Mouse (Mus musculus): ENCODE data around the gene Larp4b. TPM values are rescaled to one million over a fixed set of nuclear protein-coding genes. Genes with fewer than 3 reads are reported as not detected.

Gene Larp4b
- polyA plus RNA-seq, 1 experiment from 2014 or later, result 33.2 TPM

GRCm38 (mm10) chr13:9122045-9122444, 28.4 kb downstream of the Larp4b start:
- no peak for DNase-seq (ENCODE audit: low spot score)

- no peak for DNase-seq (ENCODE audit: low spot score)
These were observed 31.5 kb downstream of the Larp4b start for GRCm38 (mm10) chr13:9125193-9125592.

- DNase-seq (ENCODE audit: low spot score), result no peak
These were observed 34.0 kb downstream of the Larp4b start for GRCm38 (mm10) chr13:9127715-9128114.

DNA sequence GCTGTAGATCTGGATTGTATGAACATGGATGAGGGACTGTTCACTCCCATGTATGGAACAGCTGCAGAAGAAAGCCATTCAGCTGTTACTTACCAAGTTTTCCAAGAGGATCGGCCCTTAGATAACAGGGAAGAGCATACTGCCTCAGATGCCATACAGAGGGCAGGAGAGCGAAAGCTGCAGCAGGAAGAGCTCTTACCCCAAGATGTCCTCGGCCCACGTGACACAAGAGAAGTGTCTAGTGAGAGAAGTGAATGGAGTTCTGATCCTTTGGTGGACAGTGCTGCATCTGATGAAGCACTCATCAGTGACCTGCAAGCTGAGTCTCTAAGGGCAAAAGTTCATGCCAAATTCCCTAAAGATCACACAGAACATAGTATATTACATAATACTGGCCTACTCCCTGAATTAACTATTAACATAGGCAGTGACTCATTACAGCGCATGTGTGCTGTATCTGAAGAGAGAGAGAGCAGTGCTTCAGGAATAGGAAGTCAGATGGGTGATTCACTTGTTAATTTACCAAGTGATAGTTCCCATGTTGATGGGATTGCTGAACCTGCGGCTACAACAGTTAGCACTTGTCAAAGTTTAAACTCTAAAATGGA, 35.1 kb downstream of the Larp4b start:
- no peak for DNase-seq (ENCODE audit: low spot score)

GRCm38 (mm10) chr13:9134421-9134820, 40.7 kb downstream of the Larp4b start:
- DNase-seq (ENCODE audit: low spot score), result no peak

DNA sequence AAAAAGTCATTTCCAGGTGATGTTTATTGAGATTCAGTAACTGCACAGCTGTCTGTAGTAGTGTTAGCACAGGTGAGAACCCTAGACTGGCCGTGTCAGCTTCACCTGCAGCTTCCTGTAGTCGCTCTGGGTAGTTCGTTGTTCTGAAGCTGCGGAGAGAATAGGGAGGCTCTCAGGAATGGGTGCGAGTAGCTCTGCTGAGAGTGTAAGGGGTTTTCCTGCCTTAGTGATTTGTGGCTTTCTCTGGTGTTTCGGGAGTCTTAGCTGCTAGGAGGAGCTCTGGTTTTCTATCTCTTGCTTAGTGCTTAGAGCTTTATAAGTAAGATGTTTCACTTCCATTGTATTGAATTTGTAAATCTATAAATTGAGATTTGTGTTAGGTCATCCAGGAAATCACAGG, 42.4 kb downstream of the Larp4b start:
- no peak for DNase-seq (ENCODE audit: low spot score)

DNA sequence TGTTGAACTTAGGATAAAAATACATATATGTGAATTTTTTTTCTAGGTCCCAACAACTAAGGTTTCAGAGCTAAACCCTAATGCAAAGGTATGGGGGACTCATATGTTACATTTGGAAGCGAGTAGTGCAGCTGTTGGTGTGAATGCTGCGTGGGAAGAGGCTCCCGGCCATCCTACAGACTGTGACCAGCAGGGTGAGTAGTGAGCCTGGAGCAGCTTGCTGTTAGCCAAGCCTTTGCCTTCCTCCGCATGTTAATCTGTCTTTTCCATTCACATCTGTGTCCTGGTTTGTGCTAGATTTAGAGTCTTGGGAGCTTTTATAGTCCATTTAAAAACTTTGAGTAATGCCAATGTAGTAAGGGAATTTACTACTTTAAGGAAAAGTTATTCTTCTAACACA, 43.1 kb downstream of the Larp4b start:
- DNase-seq (ENCODE audit: low spot score), result no peak

DNA sequence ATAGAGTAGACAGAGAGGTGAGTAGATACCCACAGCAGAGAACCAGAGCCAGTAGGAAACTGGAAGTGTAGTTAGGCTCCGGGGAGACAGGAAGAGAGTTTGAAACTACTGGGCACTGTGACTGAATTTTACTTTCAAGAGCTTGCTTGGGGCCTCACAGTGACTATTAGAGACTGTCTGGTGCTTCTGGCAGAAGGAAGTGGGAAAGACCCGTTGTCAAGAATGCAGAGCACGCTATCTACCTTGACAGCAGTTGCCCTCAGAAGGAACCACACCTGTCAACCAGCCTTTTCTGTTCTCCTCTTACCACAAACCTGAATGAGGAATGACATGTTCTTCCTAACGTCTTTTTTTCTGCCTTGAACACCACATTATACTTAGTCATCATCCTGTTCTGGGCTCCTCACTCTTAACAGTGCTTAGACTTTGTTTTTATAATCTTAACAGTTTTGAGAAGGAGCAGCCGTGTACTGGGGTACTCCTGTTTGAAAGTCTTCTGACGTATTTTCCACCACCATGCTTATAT, 45.8 kb downstream of the Larp4b start:
- DNase-seq (ENCODE audit: low spot score), result peak; percentile 8

GRCm38 (mm10) chr13:9140204-9140603, 46.5 kb downstream of the Larp4b start:
- DNase-seq (ENCODE audit: low spot score), result no peak

GRCm38 (mm10) chr13:9142371-9142770, 48.7 kb downstream of the Larp4b start:
- no peak for DNase-seq (ENCODE audit: low spot score)

GRCm38 (mm10) chr13:9148830-9149229, 55.1 kb downstream of the Larp4b start:
- no peak for DNase-seq (ENCODE audit: low spot score)

- no peak for DNase-seq (ENCODE audit: low spot score)
These were observed 56.0 kb downstream of the Larp4b start for GRCm38 (mm10) chr13:9149473-9150217.

DNA sequence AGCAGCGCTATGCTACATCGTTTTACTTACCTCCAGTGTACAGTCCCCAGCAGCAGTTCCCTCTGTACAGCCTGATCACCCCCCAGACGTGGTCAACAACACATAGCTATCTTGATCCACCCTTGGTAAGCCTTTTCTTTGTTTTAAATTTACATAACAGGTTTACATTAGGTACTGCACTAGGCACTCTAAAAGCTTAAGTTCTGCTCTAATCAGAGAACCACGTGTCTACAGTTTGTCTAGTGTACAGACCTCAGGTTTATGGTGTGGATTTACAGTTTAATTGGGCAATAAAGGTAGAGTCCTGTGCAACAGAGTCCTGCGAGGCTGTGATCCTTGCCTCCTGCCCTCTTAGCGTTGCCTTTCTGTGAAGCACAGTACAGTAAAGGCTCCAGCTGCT, 57.4 kb downstream of the Larp4b start:
- DNase-seq (ENCODE audit: low spot score), result no peak

DNA sequence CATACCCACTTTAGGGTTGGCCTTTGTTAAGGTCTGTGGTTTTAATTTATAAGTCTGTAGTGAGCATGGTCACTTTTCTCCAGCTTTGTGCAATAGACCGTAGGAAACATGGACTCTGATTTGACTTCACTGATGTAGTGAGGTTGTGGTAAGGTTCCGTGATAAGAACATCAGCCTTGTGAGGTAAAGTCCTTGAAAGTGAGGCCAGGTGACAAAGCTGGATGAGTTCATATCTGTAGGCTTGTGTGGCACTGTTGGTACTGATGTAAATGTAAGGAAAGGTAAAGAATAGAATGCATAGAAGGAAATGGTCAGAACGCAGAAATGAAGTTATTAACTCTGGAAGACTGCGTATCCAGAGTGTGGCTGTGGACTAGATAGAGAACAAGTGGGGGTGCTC, 57.9 kb downstream of the Larp4b start:
- no peak for DNase-seq (ENCODE audit: low spot score)

DNA sequence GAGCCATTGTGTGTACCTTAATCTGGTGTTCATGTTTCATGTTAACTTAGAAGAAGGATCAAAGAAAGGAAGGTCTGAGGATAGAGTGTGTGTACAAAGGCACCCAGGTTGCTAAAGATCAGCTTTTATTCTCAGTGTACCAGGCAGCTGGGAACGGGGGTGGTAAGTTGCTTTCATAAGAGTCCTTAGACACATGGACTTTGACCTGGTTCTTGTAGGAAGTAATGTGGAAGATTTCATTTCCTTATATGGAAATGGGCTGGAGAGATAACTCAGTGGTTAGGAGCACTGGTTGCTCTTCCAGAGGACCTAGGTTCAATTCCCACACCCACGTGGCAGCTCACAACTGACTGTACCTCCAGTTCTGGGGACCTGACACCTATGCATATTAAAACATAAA, 58.6 kb downstream of the Larp4b start:
- DNase-seq (ENCODE audit: low spot score), result no peak

GRCm38 (mm10) chr13:9153803-9154202, 60.1 kb downstream of the Larp4b start:
- no peak for DNase-seq (ENCODE audit: low spot score)

DNA sequence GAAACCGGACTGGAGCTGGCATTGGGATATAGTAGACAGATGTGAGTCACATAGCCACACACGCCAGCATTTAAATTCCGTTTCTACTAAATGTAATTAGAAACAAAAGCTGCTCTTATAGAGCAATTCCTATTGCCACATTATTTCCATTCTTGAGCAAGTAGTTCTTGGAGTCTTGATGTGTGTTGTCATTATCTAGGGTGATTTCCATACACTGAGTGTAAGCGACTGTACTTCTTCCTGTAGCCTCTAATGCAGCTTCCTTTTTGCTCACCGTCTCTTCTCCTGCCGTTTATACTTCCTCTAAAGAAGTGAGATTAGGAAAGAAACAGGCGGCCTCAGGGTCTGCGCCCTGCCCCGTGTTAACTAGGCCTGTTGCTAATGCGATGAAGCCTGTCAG, 65.6 kb downstream of the Larp4b start:
- no peak for DNase-seq (ENCODE audit: low spot score)

- DNase-seq (ENCODE audit: low spot score), result no peak
These were observed 69.2 kb downstream of the Larp4b start for GRCm38 (mm10) chr13:9162888-9163287.

- DNase-seq (ENCODE audit: low spot score), result no peak
These were observed 74.2 kb downstream of the Larp4b start for GRCm38 (mm10) chr13:9167842-9168241.

DNA sequence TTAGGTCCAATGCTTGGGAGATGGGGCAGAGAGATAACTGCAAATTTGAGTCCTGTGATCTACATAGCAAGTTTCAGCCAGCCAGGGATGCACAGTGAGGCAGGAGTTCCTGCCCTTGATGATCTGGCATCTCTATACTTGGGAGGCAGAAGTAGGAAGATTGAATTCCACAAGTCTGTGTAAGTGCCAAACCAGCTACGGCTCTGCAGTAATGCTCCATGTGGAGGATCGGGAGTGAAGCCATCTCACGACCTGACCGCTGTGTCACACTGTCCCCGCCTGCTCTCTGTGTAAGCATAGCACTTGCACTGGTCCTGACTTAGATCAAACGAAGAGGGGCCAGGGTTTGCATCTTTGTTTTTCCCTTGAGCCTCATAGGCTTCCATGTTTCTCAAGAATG, 75.9 kb downstream of the Larp4b start:
- no peak for DNase-seq (ENCODE audit: low spot score)

GRCm38 (mm10) chr13:9170726-9171125, 77.0 kb downstream of the Larp4b start:
- no peak for DNase-seq (ENCODE audit: low spot score)

DNA sequence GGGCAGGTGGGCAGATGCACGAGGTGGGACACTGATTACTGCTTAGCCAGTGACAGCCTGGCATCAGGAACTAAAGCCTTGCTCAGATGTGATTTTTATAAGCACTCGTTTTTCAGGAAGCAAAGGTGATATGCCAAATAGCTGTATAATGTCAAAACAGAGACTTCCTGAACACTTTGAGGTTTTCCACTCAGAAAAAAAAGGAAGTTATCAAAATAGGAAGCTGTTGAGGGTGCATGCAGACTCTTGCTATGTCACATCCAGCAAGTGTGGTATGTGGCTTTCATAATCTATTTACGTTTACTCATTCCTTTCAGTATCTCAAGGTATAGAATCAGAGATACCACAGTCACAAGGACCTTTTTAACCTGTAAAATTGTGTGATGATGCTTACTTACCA, 79.7 kb downstream of the Larp4b start:
- no peak for DNase-seq (ENCODE audit: low spot score)

- no peak for DNase-seq (ENCODE audit: low spot score)
These were observed 81.5 kb downstream of the Larp4b start for GRCm38 (mm10) chr13:9175171-9175570.
